ENCODE assay signal across 27 mouse cellular contexts in the genomic region with DNA sequence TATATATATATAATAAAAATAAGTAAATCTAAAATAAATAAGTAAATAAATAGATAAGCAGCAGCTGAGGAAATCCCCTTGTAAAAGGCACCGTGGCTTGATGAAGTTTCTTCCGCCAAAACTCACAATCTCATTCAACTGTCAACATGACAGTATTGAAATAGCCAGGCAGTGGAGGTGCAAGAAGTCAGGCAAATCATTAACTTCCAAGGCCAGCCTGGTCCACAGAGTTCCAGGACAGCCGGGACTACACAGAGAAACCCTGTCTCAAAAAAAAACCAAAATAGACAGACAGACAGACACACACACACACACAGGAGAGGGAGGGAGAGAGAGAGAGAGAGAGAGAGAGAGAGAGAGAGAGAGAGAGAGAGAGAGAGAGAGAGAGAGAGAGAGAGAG. TPM values are rescaled to one million over a fixed set of nuclear protein-coding genes. Genes with fewer than 3 reads are reported as not detected.
DNase-seq lines count a peak whose midpoint lies in the region; ATAC-seq and TF ChIP-seq lines count a peak whose summit lies in the region.
"Had no signal": no experiment of that assay in that cellular context is flagged by ENCODE, and none has a peak within 500 bp of the region (broad histone marks: within the 10 kb centered on the region; RNA-seq: fewer than 3 reads in every experiment).

No protein-coding gene starts in this region.

- H3K4me1 ChIP-seq in kidney, adult 2 months (ENCODE audit: control insufficient read depth, insufficient read depth, low read length), result peaks cover 8% of the 10 kb centered on the region; the same call in 1 of the 2 replicates
- peaks cover 13% of the 10 kb centered on the region for H3K4me1 ChIP-seq in kidney, embryonic 14.5 days (ENCODE audit: control insufficient read depth, insufficient read depth, low read length)
- peaks cover 44% of the 10 kb centered on the region for H3K4me1 ChIP-seq in liver, embryonic 13.5 days (replicated peaks)
- no peaks in the 10 kb centered on the region for H3K4me1 ChIP-seq in stomach, postnatal 0 days (replicated peaks; ENCODE audit: control insufficient read depth, insufficient read depth)
- peaks cover 11% of the 10 kb centered on the region for H3K4me1 ChIP-seq in midbrain, embryonic 16.5 days (ENCODE audit: control insufficient read depth, insufficient read depth, low read length)

- no peak for ATAC-seq in kidney, embryonic 14.5 days (ENCODE audit: low FRiP score, low TSS enrichment)
- ATAC-seq in liver, embryonic 13.5 days (ENCODE audit: low read depth), result no peak
- no peak for ATAC-seq in stomach, postnatal 0 days (ENCODE audit: low FRiP score, low TSS enrichment)
- no peak for ATAC-seq in midbrain, embryonic 16.5 days
- ATAC-seq: inflammation-experienced regulatory T-cells, adult 6 months had no signal

- peak overlapping the region; percentile 43 for H3K27ac ChIP-seq in kidney, adult 2 months (ENCODE audit: insufficient read depth, low read depth, low read length)
- H3K27ac ChIP-seq in kidney, embryonic 14.5 days (ENCODE audit: low read depth, low read length), result no peak overlapping the region
- H3K27ac ChIP-seq in liver, embryonic 13.5 days, result peak overlapping the region; percentile 15; the same call in 1 of the 2 replicates
- no peak overlapping the region; the same call in 1 of the 2 replicates for H3K27ac ChIP-seq in stomach, postnatal 0 days (replicated peaks)
- H3K27ac ChIP-seq in midbrain, embryonic 16.5 days (ENCODE audit: low read length), result no peak overlapping the region
- H3K27ac ChIP-seq: embryonic facial prominence, embryonic 10.5 days; heart, embryonic 13.5 days; hindbrain, embryonic 13.5 days; left cerebral cortex, adult 2 months; limb, embryonic 12.5 days; lung, embryonic 15.5 days; macrophage; neural tube, embryonic 13.5 days had no signal

- TF ChIP-seq POLR2A in kidney, adult 2 months (IDR thresholded peaks at IDR 0.05; ENCODE audit: low read depth, low read length), result no peak

- no peaks in the 10 kb centered on the region for H3K9me3 ChIP-seq in kidney, embryonic 14.5 days (ENCODE audit: control insufficient read depth, low read length)
- H3K9me3 ChIP-seq in liver, embryonic 13.5 days (replicated peaks), result no peaks in the 10 kb centered on the region; the same call in 1 of the 2 replicates
- no peaks in the 10 kb centered on the region for H3K9me3 ChIP-seq in stomach, postnatal 0 days (ENCODE audit: control insufficient read depth, low read length)
- no peaks in the 10 kb centered on the region for H3K9me3 ChIP-seq in midbrain, embryonic 16.5 days (replicated peaks; ENCODE audit: control insufficient read depth, low read length, poor library complexity, severe bottlenecking)
- H3K9me3 ChIP-seq: embryonic facial prominence, embryonic 10.5 days; G1E; heart, embryonic 13.5 days; hindbrain, embryonic 13.5 days; limb, embryonic 12.5 days; lung, embryonic 15.5 days; neural tube, embryonic 13.5 days had no signal

- H3K36me3 ChIP-seq in kidney, adult 2 months (ENCODE audit: control insufficient read depth, insufficient read depth, low read length), result no peaks in the 10 kb centered on the region
- no peaks in the 10 kb centered on the region; the same call in 1 of the 2 replicates for H3K36me3 ChIP-seq in kidney, embryonic 14.5 days (ENCODE audit: control insufficient read depth, insufficient read depth, low read length)
- peaks cover 9% of the 10 kb centered on the region; the same call in 1 of the 2 replicates for H3K36me3 ChIP-seq in liver, embryonic 13.5 days
- no peaks in the 10 kb centered on the region for H3K36me3 ChIP-seq in stomach, postnatal 0 days (ENCODE audit: control insufficient read depth, insufficient read depth, low read length)
- no peaks in the 10 kb centered on the region for H3K36me3 ChIP-seq in midbrain, embryonic 16.5 days (ENCODE audit: control insufficient read depth, insufficient read depth, low read length)
- H3K36me3 ChIP-seq: hindbrain, embryonic 13.5 days had no signal

- no peaks in the 10 kb centered on the region for H3K27me3 ChIP-seq in kidney, adult 2 months (replicated peaks; ENCODE audit: control insufficient read depth, insufficient read depth, low read length)
- no peaks in the 10 kb centered on the region for H3K27me3 ChIP-seq in kidney, embryonic 14.5 days (ENCODE audit: control insufficient read depth, insufficient read depth, low read length)
- no peaks in the 10 kb centered on the region for H3K27me3 ChIP-seq in liver, embryonic 13.5 days
- H3K27me3 ChIP-seq in stomach, postnatal 0 days (ENCODE audit: control insufficient read depth, insufficient read depth, low read length), result no peaks in the 10 kb centered on the region
- H3K27me3 ChIP-seq in midbrain, embryonic 16.5 days (ENCODE audit: control insufficient read depth, insufficient read depth, low read depth, low read length), result no peaks in the 10 kb centered on the region
- H3K27me3 ChIP-seq: heart, embryonic 13.5 days; hindbrain, embryonic 13.5 days; limb, embryonic 12.5 days; lung, embryonic 15.5 days; neural tube, embryonic 13.5 days had no signal

- TF ChIP-seq EP300 in stomach, postnatal 0 days (optimal IDR thresholded peaks at IDR 0.05), result no peak

- H3K9ac ChIP-seq in kidney, embryonic 14.5 days (ENCODE audit: low read depth, low read length), result no peak overlapping the region
- H3K9ac ChIP-seq in liver, embryonic 13.5 days, result no peak overlapping the region
- H3K9ac ChIP-seq in stomach, postnatal 0 days (ENCODE audit: low read length), result no peak overlapping the region
- no peak overlapping the region for H3K9ac ChIP-seq in midbrain, embryonic 16.5 days (ENCODE audit: low read depth, low read length)
- H3K9ac ChIP-seq: heart, embryonic 13.5 days; limb, embryonic 12.5 days; lung, embryonic 15.5 days; neural tube, embryonic 13.5 days had no signal

- peak; percentile 82 for DNase-seq in kidney, adult 2 months
- DNase-seq in kidney, postnatal 14 days, result peak; percentile 54
- DNase-seq in liver, embryonic 13.5 days, result no peak
- peak; percentile 40 for DNase-seq in stomach, postnatal 0 days (ENCODE audit: low spot score)
- DNase-seq in cerebellum, postnatal 4 days (ENCODE audit: low spot score in 2 of 2), result no peak
- DNase-seq in left cerebral cortex, postnatal 4 days, result no peak
- DNase-seq: adrenal gland, postnatal 36 days; cerebellum, adult 2 months; right cerebral cortex, adult 18-20 months had no signal

- 30% methylated on average over 3 of the region's 3 CpGs for WGBS in kidney, adult 2 months
- WGBS in kidney, embryonic 14.5 days, result 65% methylated on average over 3 of the region's 3 CpGs
- WGBS in liver, embryonic 13.5 days (ENCODE audit: insufficient replicate concordance), result 61% methylated on average over 3 of the region's 3 CpGs
- WGBS in stomach, postnatal 0 days, result 44% methylated on average over 3 of the region's 3 CpGs
- WGBS in midbrain, embryonic 16.5 days, result 89% methylated on average over 3 of the region's 3 CpGs

- TF ChIP-seq CTCF in kidney, adult 2 months (conservative IDR thresholded peaks at IDR 0.05; ENCODE audit: insufficient read depth, insufficient read length, low read depth, low read length), result no peak
- TF ChIP-seq CTCF in stomach, postnatal 0 days (IDR thresholded peaks at IDR 0.05; ENCODE audit: low read depth), result no peak

- no peak overlapping the region for H3K4me3 ChIP-seq in kidney, adult 2 months (ENCODE audit: insufficient read depth, low read depth, low read length)
- H3K4me3 ChIP-seq in kidney, embryonic 14.5 days (ENCODE audit: low read length), result no peak overlapping the region
- no peak overlapping the region for H3K4me3 ChIP-seq in liver, embryonic 13.5 days (replicated peaks)
- no peak overlapping the region for H3K4me3 ChIP-seq in stomach, postnatal 0 days (ENCODE audit: low read depth, low read length)
- no peak overlapping the region for H3K4me3 ChIP-seq in midbrain, embryonic 16.5 days (ENCODE audit: low read depth, low read length)
- H3K4me3 ChIP-seq: embryonic facial prominence, embryonic 10.5 days; heart, embryonic 13.5 days; hindbrain, embryonic 13.5 days; left cerebral cortex, adult 2 months; limb, embryonic 12.5 days; lung, embryonic 15.5 days; neural tube, embryonic 13.5 days had no signal

- intact Hi-C loops in left cerebral cortex, postnatal 4 days (cut with DNase I), result no loop called here

- H3K4me2 ChIP-seq in kidney, embryonic 14.5 days (replicated peaks; ENCODE audit: low read depth, low read length), result no peak overlapping the region
- H3K4me2 ChIP-seq in liver, embryonic 13.5 days, result no peak overlapping the region
- no peak overlapping the region for H3K4me2 ChIP-seq in stomach, postnatal 0 days (replicated peaks; ENCODE audit: low read depth)
- no peak overlapping the region for H3K4me2 ChIP-seq in midbrain, embryonic 16.5 days (ENCODE audit: low read length)
- H3K4me2 ChIP-seq: heart, embryonic 13.5 days; hindbrain, embryonic 13.5 days; limb, embryonic 12.5 days; lung, embryonic 15.5 days; midbrain, embryonic 11.5 days; neural tube, embryonic 13.5 days had no signal

RNA-seq across cellular contexts. Expression of a gene that starts 4.5 kb away (rescaled TPM):
- 686 and 745 TPM in 2 replicates for polyA plus RNA-seq in kidney, adult 2 months (2012; rRNA removed)
- polyA plus RNA-seq in kidney, embryonic 14.5 days (2014; fragmentation: Nextera tagmentation; extraction: Ambion mirVana), result 518 and 527 TPM in 2 replicates
- 629 and 652 TPM in 2 replicates for polyA plus RNA-seq in liver, embryonic 13.5 days (2015; fragmentation: Nextera tagmentation; extraction: Ambion mirVana)
- 1,012 and 1,081 TPM in 2 replicates for polyA plus RNA-seq in stomach, postnatal 0 days (2015; fragmentation: Nextera tagmentation; extraction: Ambion mirVana)
- total RNA-seq in left cerebral cortex, postnatal 4 days (2021), result 100 to 1,000 TPM; 288 to 297 TPM
- polyA plus RNA-seq in midbrain, embryonic 16.5 days (2015; fragmentation: Nextera tagmentation; extraction: Ambion mirVana), result 534 and 577 TPM in 2 replicates

RNA-seq across cellular contexts. Expression of a gene that starts 12.5 kb away (rescaled TPM):
- polyA plus RNA-seq in kidney, adult 2 months (2012; rRNA removed), result 11.5 and 36.0 TPM in 2 replicates
- 1.4 and 5.3 TPM in 2 replicates for polyA plus RNA-seq in kidney, embryonic 14.5 days (2014; fragmentation: Nextera tagmentation; extraction: Ambion mirVana)
- 7.7 and 11.2 TPM in 2 replicates for polyA plus RNA-seq in liver, embryonic 13.5 days (2015; fragmentation: Nextera tagmentation; extraction: Ambion mirVana)
- polyA plus RNA-seq in stomach, postnatal 0 days (2015; fragmentation: Nextera tagmentation; extraction: Ambion mirVana), result 85.2 and 93.1 TPM in 2 replicates
- 10 to 100 TPM; 27.2 to 31.6 TPM for total RNA-seq in left cerebral cortex, postnatal 4 days (2021)
- 1.3 and 5.2 TPM in 2 replicates for polyA plus RNA-seq in midbrain, embryonic 16.5 days (2015; fragmentation: Nextera tagmentation; extraction: Ambion mirVana)
- total RNA-seq: G1E had no signal
- polyA plus RNA-seq: macrophage had no signal

RNA-seq across cellular contexts. Expression of a gene that starts 20.7 kb away (rescaled TPM):
- 471 and 532 TPM in 2 replicates for polyA plus RNA-seq in kidney, adult 2 months (2012; rRNA removed)
- 214 and 223 TPM in 2 replicates for polyA plus RNA-seq in kidney, embryonic 14.5 days (2014; fragmentation: Nextera tagmentation; extraction: Ambion mirVana)
- polyA plus RNA-seq in liver, embryonic 13.5 days (2015; fragmentation: Nextera tagmentation; extraction: Ambion mirVana), result 171 and 174 TPM in 2 replicates
- 213 and 216 TPM in 2 replicates for polyA plus RNA-seq in stomach, postnatal 0 days (2015; fragmentation: Nextera tagmentation; extraction: Ambion mirVana)
- total RNA-seq in left cerebral cortex, postnatal 4 days (2021), result 100 to 1,000 TPM; 185 to 196 TPM
- polyA plus RNA-seq in midbrain, embryonic 16.5 days (2015; fragmentation: Nextera tagmentation; extraction: Ambion mirVana), result 234 and 247 TPM in 2 replicates

RNA-seq across cellular contexts. Expression of a gene that starts 26.1 kb away (rescaled TPM):
- 0.72 and 2.3 TPM in 2 replicates for polyA plus RNA-seq in kidney, adult 2 months (2012; rRNA removed)
- 0.34 TPM in 1 of 2 replicates, not detected in the other for polyA plus RNA-seq in kidney, embryonic 14.5 days (2014; fragmentation: Nextera tagmentation; extraction: Ambion mirVana)
- 28.0 and 28.3 TPM in 2 replicates for polyA plus RNA-seq in liver, embryonic 13.5 days (2015; fragmentation: Nextera tagmentation; extraction: Ambion mirVana)
- polyA plus RNA-seq in stomach, postnatal 0 days (2015; fragmentation: Nextera tagmentation; extraction: Ambion mirVana), result 7.1 and 9.7 TPM in 2 replicates
- total RNA-seq in left cerebral cortex, postnatal 4 days (2021), result not detected
- not detected in 2 replicates for polyA plus RNA-seq in midbrain, embryonic 16.5 days (2015; fragmentation: Nextera tagmentation; extraction: Ambion mirVana)
- total RNA-seq: gastrocnemius, adult 8-10 months; granulocyte monocyte progenitor cell, adult 5-6 weeks; heart, postnatal 25 days; left cerebral cortex, adult 2 months had no signal
- polyA plus RNA-seq: cerebellum, adult 2 months; embryonic facial prominence, embryonic 10.5 days; forebrain, embryonic 11.5 days; frontal cortex, adult 2 months; hindbrain, embryonic 13.5 days; limb, embryonic 12.5 days; macrophage; midbrain, embryonic 11.5 days; neural tube, embryonic 13.5 days had no signal

RNA-seq across cellular contexts. Expression of a gene that starts 30.2 kb away (rescaled TPM):
- polyA plus RNA-seq in kidney, adult 2 months (2012; rRNA removed), result 5.1 and 5.5 TPM in 2 replicates
- polyA plus RNA-seq in kidney, embryonic 14.5 days (2014; fragmentation: Nextera tagmentation; extraction: Ambion mirVana), result 4.5 and 5.8 TPM in 2 replicates
- polyA plus RNA-seq in liver, embryonic 13.5 days (2015; fragmentation: Nextera tagmentation; extraction: Ambion mirVana), result 0.80 and 0.82 TPM in 2 replicates
- polyA plus RNA-seq in stomach, postnatal 0 days (2015; fragmentation: Nextera tagmentation; extraction: Ambion mirVana), result 1.2 and 1.7 TPM in 2 replicates
- 1 to 10 TPM; 8.3 to 9.4 TPM for total RNA-seq in left cerebral cortex, postnatal 4 days (2021)
- polyA plus RNA-seq in midbrain, embryonic 16.5 days (2015; fragmentation: Nextera tagmentation; extraction: Ambion mirVana), result 8.1 and 9.2 TPM in 2 replicates
- polyA plus RNA-seq: macrophage had no signal

Comparison
In these comparisons a context has a peak if more than half of its experiments do, and no peak if none do; other contexts are left out.
1. H3K27ac ChIP-seq: peak in kidney, adult 2 months (single experiment) and liver, embryonic 13.5 days (single experiment); none in kidney, embryonic 14.5 days (single experiment), stomach, postnatal 0 days (single experiment) and midbrain, embryonic 16.5 days (single experiment).
2. DNase-seq: peak in kidney, adult 2 months (single experiment), kidney, postnatal 14 days (single experiment) and stomach, postnatal 0 days (single experiment); none in liver, embryonic 13.5 days (single experiment), cerebellum, postnatal 4 days (0 of 2) and left cerebral cortex, postnatal 4 days (single experiment).